Mouse (Mus musculus) heart, embryonic 16.5 days (tissue): ENCODE results near the gene Ak1. TPM values are rescaled to one million over a fixed set of nuclear protein-coding genes. Genes with fewer than 3 reads are reported as not detected.

Source experiments
- ATAC-seq: fragments of 200-750 bp; cut with Nextera tagmentation; replicated peaks from 2 replicates; pipeline ENCODE4 v1.8.0; 2017; ENCODE audit warnings: moderate number of reproducible peaks; ENCODE audit not compliant: insufficient read depth, low FRiP score; ENCODE audit errors: extremely low read depth
- H3K27ac ChIP-seq: fragments of 300-500 bp; sonication (generic); 2 replicates; pipeline ENCODE4 v1.5.1; 2014; ENCODE audit warnings: mild to moderate bottlenecking, low read length, control low read depth, moderate library complexity
- H3K27me3 ChIP-seq: fragments of 300-500 bp; sonication (generic); 2 replicates; pipeline ENCODE4 v1.6.1; 2014; ENCODE audit warnings: low read length, mixed read lengths; ENCODE audit not compliant: control insufficient read depth, insufficient read depth
- H3K36me3 ChIP-seq: fragments of 300-500 bp; sonication (generic); 2 replicates; pipeline ENCODE4 v1.6.1; 2014; ENCODE audit not compliant: control insufficient read depth, insufficient read depth
- H3K4me1 ChIP-seq: fragments of 300-500 bp; sonication (generic); 2 replicates; pipeline ENCODE4 v1.6.1; 2014; ENCODE audit warnings: low read length, mixed read lengths; ENCODE audit not compliant: control insufficient read depth, insufficient read depth
- H3K4me2 ChIP-seq: fragments of 300-500 bp; sonication (generic); 2 replicates; pipeline ENCODE4 v1.6.1; 2014; ENCODE audit warnings: low read depth, mild to moderate bottlenecking, control low read depth, low read length
- H3K4me3 ChIP-seq: fragments of 300-500 bp; sonication (generic); 2 replicates; pipeline ENCODE4 v1.5.1; 2014; ENCODE audit warnings: mild to moderate bottlenecking, control low read depth, low read length
- H3K9ac ChIP-seq: fragments of 300-500 bp; sonication (generic); 2 replicates; pipeline ENCODE4 v1.6.1; 2014; ENCODE audit warnings: low read length, control low read depth
- H3K9me3 ChIP-seq: fragments of 300-500 bp; sonication (generic); replicated peaks from 2 replicates; pipeline ENCODE4 v1.6.1; 2016; ENCODE audit warnings: low read length; ENCODE audit not compliant: control insufficient read depth
- WGBS: fragments of 180-500 bp; shearing (Covaris S2); extraction: QIAGEN DNeasy Blood & Tissue Kit; methylation state at CpG from one replicate; pipeline ENCODE4 v1.1.7; 2014; 5-methylcytosine and 5-hydroxymethylcytosine counted together
- polyA plus RNA-seq: library from polyadenylated mRNA; unstranded; fragments of >200 nt; fragmentation: Nextera tagmentation; extraction: Ambion mirVana; gene quantifications from 2 replicates; pipeline ENCODE4 v1.2.1, GENCODE M21; 2015

Ak1 gene
- polyA plus RNA-seq, 1 experiment from 2014 or later = 488 TPM

DNA sequence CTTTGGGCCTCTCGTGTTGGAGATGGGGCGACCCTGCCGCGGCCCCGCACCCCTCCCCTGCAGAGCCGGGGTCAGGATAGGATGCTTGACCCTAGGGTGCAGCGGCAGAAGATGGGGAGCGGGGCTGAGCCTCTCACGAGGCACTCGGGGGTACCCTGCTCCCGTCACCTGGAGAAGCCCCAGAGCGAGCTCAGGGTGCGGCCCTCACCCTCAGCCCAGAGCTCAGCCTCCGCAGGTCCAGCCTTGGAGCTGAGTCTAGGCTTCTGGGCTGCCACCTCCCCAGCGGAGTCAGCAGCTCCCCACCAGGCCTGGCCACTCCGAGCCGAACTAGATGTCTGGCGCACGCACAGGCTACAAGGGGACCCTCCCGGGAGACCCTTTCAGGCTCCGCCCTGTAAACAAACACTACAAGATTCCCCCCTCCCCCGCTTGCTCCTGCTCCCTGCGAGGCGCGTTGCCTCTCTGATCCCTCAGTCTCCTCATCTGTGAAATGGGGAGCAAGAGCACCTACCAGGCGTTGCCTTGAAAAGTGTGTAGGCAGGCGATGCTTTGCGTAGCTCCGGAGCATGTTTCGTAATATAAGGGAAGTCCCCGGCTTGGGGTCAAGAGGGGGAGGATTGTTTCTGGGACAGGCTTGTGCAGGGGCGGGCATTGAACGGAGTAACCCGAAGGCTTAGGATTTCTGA is 14.2 kb upstream of the Ak1 start:
- peak overlapping the region; percentile 80 for H3K4me3 ChIP-seq
- no peaks in the 10 kb centered on the region for H3K9me3 ChIP-seq
- 6% methylated on average over 34 of the region's 34 CpGs for WGBS
- peak overlapping the region; percentile 88 for H3K9ac ChIP-seq
- ATAC-seq = no peak
- H3K27ac ChIP-seq = peak overlapping the region; percentile 97
- peak overlapping the region; percentile 92 for H3K4me2 ChIP-seq
- H3K36me3 ChIP-seq = no peaks in the 10 kb centered on the region
- H3K4me1 ChIP-seq = peaks cover 47% of the 10 kb centered on the region
- no peaks in the 10 kb centered on the region for H3K27me3 ChIP-seq

DNA sequence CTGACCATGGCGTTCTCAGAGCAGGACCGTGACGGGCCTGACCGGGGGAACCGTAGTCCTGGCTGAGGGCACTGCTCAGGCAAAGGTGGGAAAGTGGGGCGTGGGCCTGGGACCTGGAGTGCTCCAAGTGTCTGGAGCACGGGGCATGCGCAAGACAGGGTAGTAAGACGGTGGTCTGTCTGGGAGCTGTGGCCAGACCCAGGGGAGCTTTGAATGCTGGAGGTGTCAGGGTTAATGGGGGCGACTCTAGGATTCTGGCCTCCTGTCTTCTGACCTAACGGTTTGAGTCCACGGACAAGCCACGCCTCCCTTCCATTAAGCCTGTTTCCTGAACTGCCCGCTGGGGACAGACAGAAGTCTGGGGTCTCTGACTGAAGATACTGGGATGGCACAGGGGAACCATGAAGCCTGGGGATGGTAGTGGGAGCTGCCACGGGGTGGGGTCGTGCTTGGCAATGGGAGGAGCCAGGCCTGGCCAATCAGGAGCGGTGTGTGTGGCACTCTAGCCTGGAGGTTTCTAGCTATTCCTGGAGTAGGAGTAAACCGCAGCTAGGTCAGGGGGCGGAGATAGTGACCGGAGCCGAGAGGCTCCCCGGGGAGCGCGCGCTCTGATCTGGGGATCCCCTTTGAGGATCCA is 13.3 kb upstream of the Ak1 start:
- WGBS = 4% methylated on average over 25 of the region's 25 CpGs
- peak; percentile 81 for ATAC-seq

DNA sequence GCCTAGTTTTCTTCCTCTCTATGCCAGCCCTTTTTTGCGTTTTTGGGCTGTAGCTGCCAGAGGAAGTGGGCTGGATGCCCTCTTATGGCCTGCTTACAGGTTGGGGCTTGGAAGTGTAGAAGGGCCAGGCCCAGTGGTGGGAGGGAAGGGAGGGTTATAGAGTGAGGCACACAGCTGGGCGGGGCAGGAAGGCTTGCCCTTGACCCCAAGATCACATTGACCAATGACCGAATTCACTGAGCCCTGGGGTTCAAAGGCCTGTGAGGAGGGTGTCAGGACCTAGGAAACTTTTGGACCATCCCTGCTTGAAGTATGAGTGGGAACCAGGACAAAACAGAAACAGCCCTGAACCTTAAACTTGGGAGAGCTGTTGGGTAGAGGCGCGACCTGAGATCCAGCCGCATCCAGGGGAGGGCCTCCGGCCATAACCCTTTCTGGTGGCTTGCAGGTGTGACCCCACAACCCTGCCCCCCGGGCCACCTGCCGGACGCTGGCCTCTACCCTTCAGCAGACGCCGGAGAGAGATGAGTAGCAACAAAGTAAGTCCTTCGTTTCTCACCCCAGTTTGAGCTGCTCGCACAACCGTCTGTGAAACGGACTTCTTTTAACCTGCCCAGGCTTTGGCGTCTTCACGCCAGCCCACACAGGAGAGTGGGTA is 12.7 kb upstream of the Ak1 start:
- 39% methylated on average over 18 of the region's 18 CpGs for whole genome bisulfite sequencing
- Histone ChIP-seq H3K9me3 (no peaks in the 10 kb centered on the region), H3K27me3 (no peaks in the 10 kb centered on the region), H3K36me3 (peaks cover 5% of the 10 kb centered on the region; the same call in 1 of the 2 replicates), H3K27ac (peak overlapping the region; percentile 97), H3K4me1 (peaks cover 48% of the 10 kb centered on the region), H3K9ac (peak overlapping the region; percentile 78), H3K4me2 (peak overlapping the region; percentile 92), H3K4me3 (peak overlapping the region; percentile 80)
- peak; percentile 66 for ATAC-seq

More for the DNA sequence above, 13.3 kb upstream of the Ak1 start:
- Histone ChIP-seq H3K4me2 (peak overlapping the region; percentile 92), H3K4me3 (peak overlapping the region; percentile 80), H3K27me3 (no peaks in the 10 kb centered on the region), H3K36me3 (peaks cover 5% of the 10 kb centered on the region; the same call in 1 of the 2 replicates), H3K27ac (peak overlapping the region; percentile 97), H3K9me3 (no peaks in the 10 kb centered on the region), H3K9ac (peak overlapping the region; percentile 78), H3K4me1 (peaks cover 46% of the 10 kb centered on the region)

DNA sequence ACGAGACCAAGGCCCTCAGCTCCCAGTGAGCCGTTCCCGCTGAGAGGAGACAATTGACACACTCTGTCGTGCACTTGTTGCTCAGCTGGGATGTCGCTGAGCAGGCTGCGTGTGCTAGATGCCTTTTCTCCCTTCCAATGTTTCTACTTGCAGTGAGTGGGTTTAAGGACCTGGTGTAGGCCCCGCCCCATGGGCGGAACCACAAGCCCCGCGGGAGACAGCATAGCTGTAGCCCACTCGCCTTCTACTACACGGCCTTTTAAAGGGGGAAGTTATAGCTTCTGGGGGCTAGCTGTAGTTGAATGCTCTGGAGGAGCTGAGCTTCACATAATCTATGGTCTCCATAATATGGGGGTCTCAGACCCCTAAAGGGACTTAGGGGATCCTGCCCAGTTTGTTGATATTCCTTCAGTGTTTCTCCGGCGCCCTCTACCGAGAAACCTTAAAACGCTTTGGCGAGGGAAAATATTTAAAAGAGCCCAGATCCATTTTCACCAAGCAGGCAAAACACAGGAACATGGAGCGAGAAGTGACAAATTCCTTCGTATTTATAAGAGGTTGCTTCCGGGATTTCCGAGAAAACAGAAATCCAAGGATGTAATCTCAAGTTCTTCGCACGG is 10.8 kb upstream of the Ak1 start:
- 8% methylated on average over 23 of the region's 23 CpGs for WGBS
- peak overlapping the region; percentile 69 for H3K27ac ChIP-seq
- H3K9ac ChIP-seq = peak overlapping the region; percentile 69
- H3K9me3 ChIP-seq = no peaks in the 10 kb centered on the region
- H3K4me3 ChIP-seq = peak overlapping the region; percentile 60
- H3K4me2 ChIP-seq = peak overlapping the region; percentile 92
- no peak for ATAC-seq
- no peaks in the 10 kb centered on the region for H3K27me3 ChIP-seq
- peaks cover 44% of the 10 kb centered on the region for H3K4me1 ChIP-seq
- peaks cover 12% of the 10 kb centered on the region for H3K36me3 ChIP-seq

DNA sequence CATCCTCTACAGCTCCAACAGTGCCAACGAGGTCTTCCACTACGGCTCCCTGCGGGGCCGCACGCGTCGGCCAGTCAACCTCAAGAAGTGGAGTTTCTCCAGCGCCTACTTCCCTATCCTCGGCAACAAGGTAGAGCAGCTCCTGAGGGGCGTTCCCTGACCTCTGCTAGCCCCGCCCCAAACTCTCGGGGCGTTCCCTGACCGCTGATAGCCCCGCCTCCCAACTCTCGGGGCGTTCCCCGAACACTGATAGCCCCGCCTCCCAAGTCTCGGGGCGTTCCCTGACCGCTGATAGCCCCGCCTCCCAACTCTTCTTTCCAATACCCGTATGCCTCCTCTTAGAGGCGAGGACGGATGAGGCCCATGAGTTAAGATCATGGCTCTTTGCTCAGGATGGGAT is 9.3 kb upstream of the Ak1 start:
- H3K9ac ChIP-seq = no peak overlapping the region
- no peak overlapping the region for H3K4me3 ChIP-seq
- 77% methylated on average over 26 of the region's 26 CpGs for WGBS
- ATAC-seq = no peak
- no peak overlapping the region for H3K4me2 ChIP-seq
- peaks cover 40% of the 10 kb centered on the region for H3K4me1 ChIP-seq
- no peaks in the 10 kb centered on the region for H3K27me3 ChIP-seq
- no peaks in the 10 kb centered on the region for H3K9me3 ChIP-seq
- no peak overlapping the region for H3K27ac ChIP-seq
- peaks cover 20% of the 10 kb centered on the region for H3K36me3 ChIP-seq

DNA sequence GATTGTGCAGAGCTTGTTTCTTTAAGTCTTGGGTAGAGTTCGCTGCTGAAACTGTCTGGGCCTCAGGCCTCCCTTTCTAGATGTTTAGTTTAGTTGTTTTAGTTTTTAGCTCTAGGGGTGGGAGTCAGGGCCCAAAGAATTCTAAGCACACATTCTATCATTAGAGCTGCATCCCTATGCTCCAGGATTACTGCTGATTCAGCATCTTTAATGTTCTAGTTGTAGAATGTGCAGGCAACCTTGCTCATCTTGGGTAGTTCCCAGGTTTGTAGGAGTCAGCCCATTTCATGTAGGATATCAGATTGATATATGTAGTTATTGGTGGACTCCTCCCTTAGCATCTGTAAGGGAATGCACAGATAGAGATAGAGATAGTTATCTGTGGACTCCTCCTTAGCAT is 4.4 kb upstream of the Ak1 start:
- H3K9ac ChIP-seq = no peak overlapping the region

DNA sequence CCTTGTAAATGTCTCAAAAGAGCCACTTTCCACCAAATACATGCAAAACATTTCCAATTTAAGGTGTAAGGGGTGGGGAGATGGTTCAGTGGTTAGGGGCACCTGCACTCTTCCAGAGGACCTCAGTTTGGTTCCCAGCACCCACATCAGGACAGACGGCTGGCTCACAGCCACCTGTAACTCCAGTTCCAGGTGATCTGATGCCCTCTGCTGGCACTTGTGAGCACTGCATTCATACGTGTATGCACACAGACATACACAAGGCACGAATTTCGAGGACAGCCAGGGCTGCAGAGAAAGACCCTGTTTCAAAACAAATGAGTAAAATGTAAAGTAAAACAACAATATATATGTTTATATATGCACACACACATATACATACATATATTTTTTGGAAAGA is 4.0 kb upstream of the Ak1 start:
- WGBS = 93% methylated on average over 4 of the region's 4 CpGs
- H3K4me1 ChIP-seq = peaks cover 35% of the 10 kb centered on the region
- no peaks in the 10 kb centered on the region for H3K27me3 ChIP-seq
- no peak overlapping the region for H3K4me3 ChIP-seq
- H3K9ac ChIP-seq = no peak overlapping the region
- no peak for ATAC-seq
- no peak overlapping the region for H3K27ac ChIP-seq
- no peak overlapping the region for H3K4me2 ChIP-seq
- peaks cover 37% of the 10 kb centered on the region for H3K36me3 ChIP-seq
- H3K9me3 ChIP-seq = peaks cover 3% of the 10 kb centered on the region; the same call in 1 of the 2 replicates

More for the DNA sequence above, 4.4 kb upstream of the Ak1 start:
- ATAC-seq = no peak
- Histone ChIP-seq H3K27me3 (no peaks in the 10 kb centered on the region), H3K36me3 (peaks cover 37% of the 10 kb centered on the region), H3K27ac (no peak overlapping the region), H3K9me3 (peaks cover 3% of the 10 kb centered on the region; the same call in 1 of the 2 replicates), H3K4me2 (no peak overlapping the region), H3K4me1 (peaks cover 33% of the 10 kb centered on the region), H3K4me3 (no peak overlapping the region)
- 95% methylated on average over 1 of the region's 1 CpGs for WGBS

DNA sequence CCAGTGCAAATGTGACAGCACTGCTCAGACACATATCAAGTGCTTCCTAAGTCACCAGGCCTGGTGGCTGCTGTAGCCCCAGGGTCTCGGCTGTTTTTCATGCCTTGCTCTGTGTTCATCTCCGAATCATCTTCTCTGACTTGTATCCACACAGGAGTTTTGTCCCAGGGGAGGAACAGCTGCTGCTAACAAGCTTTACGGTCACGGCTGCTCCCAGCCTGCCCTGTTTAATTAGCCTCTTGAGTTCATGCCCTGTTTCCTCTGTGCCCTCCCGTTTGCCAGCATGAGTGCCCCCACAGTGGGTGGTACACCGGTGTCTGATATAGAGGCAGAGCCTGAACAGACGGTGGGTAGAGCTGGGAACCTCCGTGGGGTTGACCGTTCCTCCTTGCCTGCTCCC is 3.5 kb upstream of the Ak1 start:
- WGBS = 84% methylated on average over 9 of the region's 9 CpGs
- H3K4me1 ChIP-seq = peaks cover 35% of the 10 kb centered on the region
- no peak overlapping the region for H3K27ac ChIP-seq
- no peaks in the 10 kb centered on the region for H3K27me3 ChIP-seq
- peaks cover 3% of the 10 kb centered on the region; the same call in 1 of the 2 replicates for H3K9me3 ChIP-seq
- H3K36me3 ChIP-seq = peaks cover 32% of the 10 kb centered on the region
- H3K4me2 ChIP-seq = no peak overlapping the region
- H3K4me3 ChIP-seq = no peak overlapping the region
- H3K9ac ChIP-seq = no peak overlapping the region
- no peak for ATAC-seq
